Mouse (Mus musculus) heart, embryonic 10.5 days (tissue): ENCODE results near the gene Gatad2b. TPM values are rescaled to one million over a fixed set of nuclear protein-coding genes. Genes with fewer than 3 reads are reported as not detected.
"Not testable (repeated sequence)": the region's sequence is repeated elsewhere in the genome, so short reads cannot be mapped to it uniquely, and the experiment has no call there.

Source experiments
- DNase-seq: peaks from one replicate; pipeline ENCODE4 v3.0.0-alpha.2; 2017; ENCODE audit warnings: low spot score
- H3K27ac ChIP-seq: fragments of 300-500 bp; sonication (generic); 2 replicates; pipeline ENCODE4 v1.5.1; 2016; ENCODE audit warnings: mild to moderate bottlenecking
- H3K27me3 ChIP-seq: fragments of 300-500 bp; sonication (generic); 2 replicates; pipeline ENCODE4 v1.6.1; 2016; ENCODE audit warnings: mild to moderate bottlenecking; ENCODE audit not compliant: poor library complexity, insufficient read depth, severe bottlenecking
- H3K36me3 ChIP-seq: fragments of 300-500 bp; sonication (generic); 2 replicates; pipeline ENCODE4 v1.6.1; 2016; ENCODE audit warnings: mild to moderate bottlenecking, moderate library complexity
- H3K4me1 ChIP-seq: fragments of 300-500 bp; sonication (generic); 2 replicates; pipeline ENCODE4 v1.6.1; 2016; ENCODE audit warnings: mild to moderate bottlenecking
- H3K4me3 ChIP-seq: fragments of 300-500 bp; sonication (generic); 2 replicates; pipeline ENCODE4 v1.5.1; 2016; ENCODE audit warnings: mild to moderate bottlenecking, moderate library complexity
- H3K9me3 ChIP-seq: fragments of 300-500 bp; sonication (generic); 2 replicates; pipeline ENCODE4 v1.6.1; 2016; ENCODE audit warnings: mild to moderate bottlenecking, moderate library complexity
- WGBS: fragments of 180-500 bp; shearing (Covaris S2); methylation state at CpG from one replicate; pipeline ENCODE4 v1.1.7; 2016; 5-methylcytosine and 5-hydroxymethylcytosine counted together
- polyA plus RNA-seq: library from polyadenylated mRNA; unstranded; fragments of >200 nt; fragmentation: Nextera tagmentation; extraction: Ambion mirVana; gene quantifications from 2 replicates; pipeline ENCODE4 v1.2.1, GENCODE M21; 2016

Gatad2b gene
- polyA plus RNA-seq, 1 experiment from 2014 or later, result 11.8 TPM

- peaks cover 68% of the 10 kb centered on the region for H3K36me3 ChIP-seq
- no peak overlapping the region for H3K4me3 ChIP-seq
- H3K9me3 ChIP-seq, result no peaks in the 10 kb centered on the region
- no peaks in the 10 kb centered on the region for H3K27me3 ChIP-seq
- no peak overlapping the region for H3K27ac ChIP-seq
- peak; percentile 71 for DNase-seq
- 91% methylated on average over 8 of the region's 8 CpGs for WGBS
- H3K4me1 ChIP-seq, result peaks cover 21% of the 10 kb centered on the region
Observed at GRCm38 (mm10) chr3:90270784-90271183, 22.2 kb upstream of the Gatad2b start.

- Histone ChIP-seq H3K27ac (no peak overlapping the region), H3K36me3 (peaks cover 80% of the 10 kb centered on the region), H3K4me3 (no peak overlapping the region), H3K27me3 (no peaks in the 10 kb centered on the region), H3K4me1 (peaks cover 14% of the 10 kb centered on the region), H3K9me3 (no peaks in the 10 kb centered on the region)
- DNase-seq, result peak; percentile 71
- WGBS, result 63% methylated on average over 9 of the region's 9 CpGs
Observed at GRCm38 (mm10) chr3:90272170-90272569, 20.8 kb upstream of the Gatad2b start.

- Histone ChIP-seq H3K9me3 (no peaks in the 10 kb centered on the region), H3K36me3 (peaks cover 83% of the 10 kb centered on the region)
Observed at GRCm38 (mm10) chr3:90273855-90274254, 19.1 kb upstream of the Gatad2b start.

GRCm38 (mm10) chr3:90275286-90275685 is 17.7 kb upstream of the Gatad2b start:
- H3K27ac ChIP-seq, result no peak overlapping the region
- peaks cover 88% of the 10 kb centered on the region for H3K36me3 ChIP-seq
- H3K4me1 ChIP-seq, result peaks cover 14% of the 10 kb centered on the region; the same call in 1 of the 2 replicates
- H3K9me3 ChIP-seq, result no peaks in the 10 kb centered on the region
- H3K27me3 ChIP-seq, result no peaks in the 10 kb centered on the region
- WGBS, result 89% methylated on average over 11 of the region's 11 CpGs
- peak; percentile 69 for DNase-seq
- no peak overlapping the region for H3K4me3 ChIP-seq

More at GRCm38 (mm10) chr3:90273855-90274254, 19.1 kb upstream of the Gatad2b start:
- Histone ChIP-seq H3K4me1 (peaks cover 14% of the 10 kb centered on the region; the same call in 1 of the 2 replicates), H3K27ac (no peak overlapping the region), H3K27me3 (no peaks in the 10 kb centered on the region), H3K4me3 (no peak overlapping the region)
- DNase-seq, result peak; percentile 71
- 91% methylated on average over 22 of the region's 22 CpGs for WGBS

GRCm38 (mm10) chr3:90276858-90277257 is 16.1 kb upstream of the Gatad2b start:
- Histone ChIP-seq H3K27me3 (no peaks in the 10 kb centered on the region), H3K27ac (no peak overlapping the region), H3K4me3 (no peak overlapping the region), H3K9me3 (no peaks in the 10 kb centered on the region), H3K36me3 (peaks cover 80% of the 10 kb centered on the region), H3K4me1 (peaks cover 14% of the 10 kb centered on the region; the same call in 1 of the 2 replicates)
- DNase-seq, result peak; percentile 71
- WGBS, result 41% methylated on average over 16 of the region's 16 CpGs

- H3K27ac ChIP-seq, result no peak overlapping the region
- no peak for DNase-seq
- peaks cover 70% of the 10 kb centered on the region for H3K36me3 ChIP-seq
- no peak overlapping the region for H3K4me3 ChIP-seq
- H3K4me1 ChIP-seq, result peaks cover 10% of the 10 kb centered on the region; the same call in 1 of the 2 replicates
- 87% methylated on average over 9 of the region's 9 CpGs for WGBS
- no peaks in the 10 kb centered on the region for H3K9me3 ChIP-seq
- H3K27me3 ChIP-seq, result no peaks in the 10 kb centered on the region
Observed at GRCm38 (mm10) chr3:90277793-90278192, 15.2 kb upstream of the Gatad2b start.

GRCm38 (mm10) chr3:90278211-90278610 is 14.8 kb upstream of the Gatad2b start:
- peak; percentile 63 for DNase-seq
- H3K27me3 ChIP-seq, result no peaks in the 10 kb centered on the region
- 87% methylated on average over 10 of the region's 10 CpGs for WGBS
- H3K27ac ChIP-seq, result no peak overlapping the region
- no peaks in the 10 kb centered on the region for H3K9me3 ChIP-seq
- peaks cover 69% of the 10 kb centered on the region for H3K36me3 ChIP-seq
- H3K4me1 ChIP-seq, result peaks cover 10% of the 10 kb centered on the region; the same call in 1 of the 2 replicates
- no peak overlapping the region for H3K4me3 ChIP-seq

- WGBS, result 94% methylated on average over 9 of the region's 9 CpGs
- Histone ChIP-seq H3K27ac (no peak overlapping the region), H3K4me1 (peaks cover 10% of the 10 kb centered on the region; the same call in 1 of the 2 replicates), H3K9me3 (no peaks in the 10 kb centered on the region), H3K27me3 (no peaks in the 10 kb centered on the region), H3K4me3 (no peak overlapping the region), H3K36me3 (peaks cover 58% of the 10 kb centered on the region)
- DNase-seq, result peak; percentile 72
Observed at GRCm38 (mm10) chr3:90279216-90279615, 13.8 kb upstream of the Gatad2b start.

GRCm38 (mm10) chr3:90279743-90280142 is 13.2 kb upstream of the Gatad2b start:
- Histone ChIP-seq H3K4me3 (no peak overlapping the region), H3K27me3 (no peaks in the 10 kb centered on the region), H3K36me3 (peaks cover 57% of the 10 kb centered on the region), H3K9me3 (no peaks in the 10 kb centered on the region), H3K27ac (no peak overlapping the region), H3K4me1 (peaks cover 10% of the 10 kb centered on the region; the same call in 1 of the 2 replicates)
- WGBS, result 89% methylated on average over 7 of the region's 7 CpGs
- peak; percentile 36 for DNase-seq

GRCm38 (mm10) chr3:90280708-90281107 is 12.3 kb upstream of the Gatad2b start:
- WGBS, result 88% methylated on average over 9 of the region's 9 CpGs
- peak; percentile 52 for DNase-seq
- peaks cover 51% of the 10 kb centered on the region for H3K36me3 ChIP-seq
- peaks cover 10% of the 10 kb centered on the region; the same call in 1 of the 2 replicates for H3K4me1 ChIP-seq
- H3K4me3 ChIP-seq, result no peak overlapping the region
- H3K27me3 ChIP-seq, result no peaks in the 10 kb centered on the region
- H3K27ac ChIP-seq, result no peak overlapping the region
- H3K9me3 ChIP-seq, result no peaks in the 10 kb centered on the region

- Histone ChIP-seq H3K9me3 (no peaks in the 10 kb centered on the region), H3K27me3 (no peaks in the 10 kb centered on the region), H3K4me3 (no peak overlapping the region), H3K4me1 (no peaks in the 10 kb centered on the region), H3K36me3 (peaks cover 18% of the 10 kb centered on the region), H3K27ac (no peak overlapping the region)
- WGBS, result 93% methylated on average over 2 of the region's 2 CpGs
- DNase-seq, result peak; percentile 54
Observed at GRCm38 (mm10) chr3:90284150-90284549, 8.8 kb upstream of the Gatad2b start.

GRCm38 (mm10) chr3:90289403-90289802 is 3.6 kb upstream of the Gatad2b start:
- not testable (repeated sequence) for H3K36me3 ChIP-seq, DNase-seq, H3K4me1 ChIP-seq, H3K4me3 ChIP-seq, H3K27ac ChIP-seq, H3K9me3 ChIP-seq, H3K27me3 ChIP-seq
- 63% methylated on average over 3 of the region's 3 CpGs for WGBS

- WGBS, result 85% methylated on average over 1 of the region's 1 CpGs
- Histone ChIP-seq H3K4me1 (peaks cover 21% of the 10 kb centered on the region), H3K9me3 (no peaks in the 10 kb centered on the region), H3K36me3 (no peaks in the 10 kb centered on the region), H3K27me3 (no peaks in the 10 kb centered on the region), H3K4me3 (no peak overlapping the region), H3K27ac (no peak overlapping the region)
- DNase-seq, result no peak
Observed at GRCm38 (mm10) chr3:90290602-90291001, 2.4 kb upstream of the Gatad2b start.

GRCm38 (mm10) chr3:90291982-90292344 is 1.0 kb upstream of the Gatad2b start:
- 40% methylated on average over 2 of the region's 2 CpGs for WGBS
- Histone ChIP-seq H3K4me1 (peaks cover 25% of the 10 kb centered on the region), H3K4me3 (peak overlapping the region; percentile 98), H3K36me3 (0 out of 2 replicates have a peak, but pooled peaks cover 2% of the 10 kb centered on the region), H3K27me3 (no peaks in the 10 kb centered on the region), H3K9me3 (no peaks in the 10 kb centered on the region), H3K27ac (peak overlapping the region; percentile 99)
- no peak for DNase-seq
